Mouse (Mus musculus) heart, postnatal 4 days (tissue): Measurements from ENCODE around the gene Patj. TPM values are rescaled to one million over a fixed set of nuclear protein-coding genes. Genes with fewer than 3 reads are reported as not detected.
"Not testable (repeated sequence)": the region's sequence is repeated elsewhere in the genome, so short reads cannot be mapped to it uniquely, and the experiment has no call there.

Experiments used
- DNase-seq: peaks from one replicate; pipeline ENCODE4 v3.0.0; 2021
- total RNA-seq, 2 experiments: library from RNA; stranded (reverse); gene quantifications; 2 replicates each; pipeline ENCODE4 v1.2.3; 2021

Gene Patj
- total RNA-seq, 2 experiments from 2014 or later, result 22.8 to 24.7 TPM

DNA sequence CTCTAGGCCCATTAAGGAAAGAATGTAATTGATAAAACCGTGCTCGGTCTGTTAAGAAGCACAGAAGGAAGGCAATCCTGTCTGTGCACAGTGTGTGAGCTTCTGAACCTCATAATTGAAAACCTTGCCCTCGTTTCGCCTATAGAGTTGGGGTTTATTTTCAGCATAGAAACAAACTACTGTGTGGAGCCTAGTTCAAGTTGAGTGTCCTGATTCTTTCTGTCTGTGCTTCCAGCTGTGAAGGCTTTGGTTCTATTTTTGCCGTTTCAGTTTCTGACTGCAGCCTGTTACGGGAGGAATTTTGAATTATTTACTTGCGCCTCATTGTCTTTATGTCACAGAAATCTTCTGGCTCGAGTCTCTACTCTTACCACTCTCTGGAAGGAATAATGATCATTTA is 185.9 kb downstream of the Patj start:
- DNase-seq, result no peak

DNA sequence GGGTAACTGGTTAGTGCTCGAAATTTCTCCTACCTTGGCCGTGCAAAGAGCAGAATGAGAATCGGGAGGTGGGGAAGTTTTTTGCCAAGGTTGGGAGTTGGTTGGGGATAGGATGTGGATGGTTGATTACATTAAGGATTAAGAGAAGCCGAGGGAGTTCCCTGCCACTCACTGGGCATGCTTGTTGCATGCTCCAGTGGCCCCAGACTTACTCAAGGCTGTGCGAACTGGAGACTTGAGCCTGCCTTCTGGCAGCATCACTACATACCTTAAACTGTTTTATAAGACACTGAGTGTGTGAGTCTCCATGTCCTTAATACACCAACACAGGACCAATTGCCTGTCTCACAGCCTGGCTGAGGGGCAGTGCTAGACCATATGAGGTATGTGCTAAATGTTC is 188.4 kb downstream of the Patj start:
- no peak for DNase-seq

DNA sequence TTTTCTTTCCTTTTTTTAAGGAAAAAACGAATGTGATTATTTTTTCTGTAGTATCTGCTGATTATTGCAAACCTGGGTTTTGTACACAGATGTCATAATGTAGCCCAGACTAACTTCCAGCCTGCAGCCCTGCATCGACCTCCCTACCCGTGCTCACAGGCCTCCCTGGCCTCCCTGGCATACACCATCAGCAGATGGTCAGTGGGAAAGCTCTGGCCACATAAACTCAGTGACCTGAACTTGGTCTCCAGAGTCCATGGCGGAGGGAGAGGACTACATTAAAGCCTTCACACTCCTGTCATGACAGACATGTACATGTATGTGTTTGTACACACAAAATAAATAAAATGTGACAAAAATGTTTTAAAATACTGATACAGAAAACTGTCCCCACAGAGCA is 190.7 kb downstream of the Patj start:
- DNase-seq, result no peak

DNA sequence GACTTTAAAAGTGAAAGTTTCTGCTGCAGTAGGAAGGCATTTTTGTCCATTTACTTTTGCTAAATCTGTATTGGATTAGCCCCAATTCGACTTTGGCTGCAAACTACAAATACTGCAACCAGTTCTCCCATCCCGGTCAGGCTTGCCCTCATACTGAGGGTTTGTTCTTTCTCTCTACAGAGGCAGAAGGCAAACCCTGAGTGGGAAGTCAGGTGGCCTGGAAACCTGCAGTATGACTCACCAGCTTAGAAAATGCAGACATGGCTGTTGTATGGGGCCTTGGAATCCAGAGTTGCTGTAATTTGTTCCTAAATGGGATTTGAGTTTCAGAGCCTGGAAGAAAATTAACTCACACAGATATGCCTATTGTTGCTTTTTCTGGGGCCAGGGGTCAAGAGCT is 192.1 kb downstream of the Patj start:
- no peak for DNase-seq

DNA sequence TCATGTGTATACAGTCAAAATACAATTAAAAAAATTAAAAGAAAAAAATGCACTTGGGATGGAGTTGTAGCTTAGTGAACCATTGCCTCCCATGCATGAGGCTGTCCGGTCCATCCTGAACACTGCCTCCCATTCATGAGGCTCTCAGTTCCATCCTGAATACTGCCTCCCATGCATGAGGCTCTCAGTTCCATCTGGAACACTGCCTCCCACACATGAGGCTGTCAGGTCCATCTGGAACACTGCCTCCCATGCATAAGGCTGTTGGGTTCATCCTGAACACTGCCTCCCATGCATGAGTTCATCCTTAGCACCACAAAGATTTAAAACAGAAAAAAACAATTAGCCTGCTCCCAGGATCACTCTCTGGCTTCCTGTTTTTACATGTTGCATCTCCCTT is 198.4 kb downstream of the Patj start:
- no peak for DNase-seq

DNA sequence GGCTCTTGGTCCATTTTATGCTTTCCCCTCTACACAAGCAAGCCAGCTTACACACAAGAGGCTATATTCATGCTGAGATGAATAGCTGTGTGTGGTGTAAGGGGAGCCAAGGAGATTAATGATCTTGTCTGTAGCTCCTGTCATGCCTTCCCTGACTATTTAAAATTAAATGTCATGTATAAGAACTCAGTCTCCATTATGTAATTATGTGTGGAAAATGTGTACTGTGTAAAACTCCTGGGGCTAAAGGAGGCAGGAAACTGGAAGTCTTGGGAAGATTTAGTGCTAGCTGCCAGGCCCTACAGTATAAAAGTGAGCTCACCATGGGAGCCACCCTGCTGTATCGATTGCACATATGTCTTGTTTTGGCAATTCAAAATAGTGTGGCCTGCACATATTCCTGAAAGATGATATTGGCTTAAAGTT is 203.0 kb downstream of the Patj start:
- DNase-seq, result no peak

DNA sequence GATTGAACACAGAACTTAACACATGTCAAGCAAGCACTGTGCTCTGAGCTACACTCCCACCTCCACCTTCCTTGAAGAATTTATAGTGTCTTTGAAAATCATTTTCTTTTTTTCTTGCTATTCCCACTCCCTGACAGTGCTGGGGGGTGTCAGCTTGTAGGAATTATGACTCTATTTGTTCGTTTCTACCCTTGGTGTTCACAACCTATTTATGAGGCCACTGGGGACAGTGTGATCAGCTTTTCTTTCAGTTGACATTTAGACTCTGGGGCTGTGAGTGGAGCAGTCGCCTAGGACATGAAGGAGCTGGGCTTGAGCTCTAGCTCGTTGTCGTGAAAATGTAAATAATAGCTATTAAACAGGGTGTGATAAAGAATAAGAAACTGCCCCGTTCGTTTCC is 203.8 kb downstream of the Patj start:
- no peak for DNase-seq

DNA sequence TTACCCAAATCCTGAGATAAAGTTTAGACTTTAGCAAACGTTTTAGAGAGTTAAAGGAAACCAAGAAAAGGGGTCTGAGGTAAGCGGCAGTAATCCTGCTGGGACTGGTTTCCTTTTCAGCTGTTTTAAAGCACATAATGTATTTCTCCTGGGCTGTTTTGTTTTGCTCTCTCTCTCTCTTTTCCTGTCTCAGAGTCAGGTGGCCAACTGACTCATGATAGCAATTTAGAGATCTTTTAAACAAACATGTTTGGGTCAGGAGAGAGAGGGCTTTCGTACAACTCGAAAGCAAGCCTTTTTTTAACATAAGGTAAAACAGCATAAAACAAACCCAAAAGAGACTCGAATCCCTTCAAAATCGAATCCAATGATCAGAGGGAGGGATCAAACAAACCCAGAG is 207.5 kb downstream of the Patj start:
- no peak for DNase-seq

DNA sequence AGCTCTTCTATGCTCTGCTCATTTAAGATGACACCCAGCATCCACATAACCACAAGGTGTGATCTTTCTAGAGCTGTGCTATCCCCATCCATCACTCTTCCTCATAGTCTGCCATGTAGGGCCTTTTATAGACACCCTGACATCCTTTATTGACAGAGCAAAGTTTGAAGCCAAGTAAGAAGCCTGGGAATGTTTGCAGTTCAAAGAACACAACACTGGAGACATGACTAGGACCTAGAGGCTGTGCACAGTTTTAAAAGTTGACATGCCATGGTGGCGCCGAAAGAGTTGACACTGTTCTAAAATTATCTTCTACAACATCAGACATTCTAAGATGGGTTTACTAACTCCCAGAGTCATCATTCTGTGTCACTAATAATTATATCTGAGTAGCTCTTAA is 214.9 kb downstream of the Patj start:
- DNase-seq, result no peak

DNA sequence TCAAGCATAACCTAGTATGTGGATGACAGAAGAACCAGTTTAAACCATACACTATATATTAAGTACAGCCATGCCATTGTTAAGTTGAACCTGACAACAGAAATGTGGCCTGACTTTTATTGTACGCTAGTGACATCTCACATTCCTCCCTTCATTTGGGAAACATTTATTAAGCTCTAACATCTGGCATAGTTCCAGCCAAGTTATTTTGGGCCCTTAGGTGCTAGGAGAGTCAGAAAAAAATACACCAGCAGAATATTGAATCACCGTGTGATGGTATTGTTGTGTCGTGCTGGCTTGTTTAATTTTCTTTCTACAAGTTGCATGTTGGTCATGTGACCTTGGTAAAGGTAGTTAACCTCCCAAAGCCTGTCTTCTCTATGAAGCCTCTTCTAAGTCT is 218.8 kb downstream of the Patj start:
- DNase-seq, result no peak

DNA sequence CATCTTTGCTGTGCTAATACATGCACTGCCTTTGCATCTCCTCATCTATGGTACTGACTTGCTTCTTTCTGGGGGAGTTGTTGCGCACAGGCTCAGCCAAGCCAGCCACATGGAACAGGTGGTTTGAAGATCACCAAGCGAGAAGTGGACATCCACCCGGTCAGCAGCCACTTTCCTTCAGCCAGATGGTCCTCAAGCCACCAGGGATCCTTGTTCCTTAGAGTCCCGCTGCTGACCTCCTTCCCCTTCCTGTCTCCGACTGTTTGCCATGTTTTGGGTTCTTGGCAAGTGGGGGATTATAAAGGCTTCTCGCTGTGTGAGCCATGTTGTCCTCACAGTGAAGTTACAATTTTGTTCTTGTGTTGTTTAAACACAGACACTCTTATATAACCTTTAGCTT is 223.6 kb downstream of the Patj start:
- DNase-seq, result no peak

DNA sequence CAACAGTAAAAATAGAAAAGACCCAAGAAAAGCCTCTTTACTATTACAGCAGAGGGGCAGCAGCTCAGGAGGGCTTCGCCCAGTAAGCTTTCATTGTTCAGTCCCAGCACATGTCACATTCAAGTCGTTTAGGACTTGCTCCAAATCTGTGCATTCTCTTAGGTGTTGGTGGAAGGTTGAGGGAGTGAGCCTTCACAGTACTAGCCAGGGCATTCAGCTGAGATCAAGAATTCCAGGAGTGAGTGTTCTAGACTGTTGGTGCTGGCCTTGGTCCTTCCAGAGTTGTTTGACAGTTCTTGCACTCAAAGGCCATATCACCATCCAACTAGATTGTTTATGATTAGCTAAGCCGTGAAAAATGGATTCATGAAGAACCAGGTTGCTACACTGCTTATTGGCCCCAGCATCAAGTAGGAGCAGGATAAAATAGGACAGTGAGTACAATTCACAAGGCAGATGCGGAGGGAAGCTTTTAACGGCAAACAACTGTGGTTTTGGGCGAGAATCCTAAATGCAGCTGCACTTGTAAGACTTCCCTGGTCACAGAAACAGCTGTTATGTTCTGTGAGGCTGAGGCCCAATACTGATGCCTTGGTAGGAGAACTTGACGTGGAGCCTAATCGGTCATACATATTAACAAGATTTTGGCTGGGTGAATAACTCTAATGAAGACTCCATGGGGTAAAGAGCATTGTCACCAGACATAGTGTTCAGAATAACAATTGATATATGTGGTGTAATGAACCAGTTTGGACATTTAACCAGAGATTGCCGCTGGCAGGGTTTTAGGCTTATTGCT is 225.6 kb downstream of the Patj start:
- DNase-seq, result no peak

DNA sequence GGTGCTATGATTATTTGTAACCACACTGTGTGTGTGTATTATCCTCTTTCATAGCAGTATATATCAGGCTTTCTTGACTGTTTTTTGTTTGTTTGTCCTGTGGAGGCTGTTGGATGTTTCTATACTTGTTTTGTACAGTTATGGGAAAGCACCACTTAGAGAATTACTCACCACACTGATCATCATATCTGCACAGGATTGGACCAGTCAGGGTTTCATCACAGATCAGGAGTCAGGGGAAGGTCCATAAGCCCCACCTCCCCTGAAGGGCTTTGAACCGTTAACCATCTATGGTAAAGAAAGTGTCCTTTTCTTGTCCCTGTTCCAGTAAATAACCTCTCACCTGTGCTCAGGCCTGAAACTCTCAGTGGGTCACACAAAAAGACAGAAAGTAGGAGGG is 226.6 kb downstream of the Patj start:
- DNase-seq, result no peak

DNA sequence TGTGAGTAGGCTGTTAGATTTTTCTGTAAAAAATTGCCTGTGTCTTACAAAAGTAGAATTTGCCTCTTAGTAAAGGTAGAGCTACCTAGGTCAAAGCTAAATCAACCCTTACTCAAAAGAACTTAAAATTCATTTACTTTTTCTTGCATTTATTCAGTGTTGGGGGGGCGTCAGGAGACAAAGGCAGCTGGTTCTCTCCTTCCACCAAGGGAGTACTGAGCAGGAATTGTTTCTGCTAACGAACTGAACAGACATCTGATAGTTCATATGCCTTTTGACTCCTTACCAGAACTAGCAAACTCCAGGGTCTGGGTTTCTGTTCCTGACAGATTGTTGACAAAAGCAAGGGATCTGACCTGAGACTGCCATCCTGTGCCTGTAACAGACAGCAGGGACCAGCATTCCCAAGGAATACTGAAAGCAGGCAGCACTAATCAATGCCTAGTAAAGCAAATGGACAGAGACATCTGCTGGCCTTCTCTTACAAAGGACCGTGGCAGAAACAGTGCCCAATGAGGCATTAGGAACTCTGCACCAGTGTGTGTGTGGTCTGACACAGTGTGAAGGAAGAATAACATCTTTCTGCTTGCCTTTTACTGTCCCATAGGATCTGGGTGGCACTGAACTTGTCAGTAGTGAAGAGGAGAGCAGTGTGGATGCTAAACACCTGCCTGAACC is 227.6 kb downstream of the Patj start:
- DNase-seq, result no peak

DNA sequence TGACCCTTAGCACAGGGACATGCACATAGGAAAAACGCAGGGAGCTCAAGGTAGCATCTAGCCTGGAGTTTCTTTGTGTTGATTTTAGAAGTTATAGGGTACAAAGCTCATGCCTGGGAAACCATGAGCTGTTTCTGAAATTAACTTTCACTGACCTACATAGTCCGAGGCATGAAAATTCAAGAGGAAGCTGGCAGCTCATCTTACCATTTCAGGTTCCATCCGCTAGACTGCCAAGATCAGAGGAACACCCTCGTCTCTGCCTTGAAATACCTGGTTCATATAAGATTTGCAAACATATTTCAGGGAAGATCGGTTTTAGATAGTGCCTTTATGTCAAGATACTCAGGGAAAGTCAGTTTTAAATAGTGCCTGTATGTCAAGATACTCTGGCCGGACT is 232.7 kb downstream of the Patj start:
- DNase-seq, result no peak

DNA sequence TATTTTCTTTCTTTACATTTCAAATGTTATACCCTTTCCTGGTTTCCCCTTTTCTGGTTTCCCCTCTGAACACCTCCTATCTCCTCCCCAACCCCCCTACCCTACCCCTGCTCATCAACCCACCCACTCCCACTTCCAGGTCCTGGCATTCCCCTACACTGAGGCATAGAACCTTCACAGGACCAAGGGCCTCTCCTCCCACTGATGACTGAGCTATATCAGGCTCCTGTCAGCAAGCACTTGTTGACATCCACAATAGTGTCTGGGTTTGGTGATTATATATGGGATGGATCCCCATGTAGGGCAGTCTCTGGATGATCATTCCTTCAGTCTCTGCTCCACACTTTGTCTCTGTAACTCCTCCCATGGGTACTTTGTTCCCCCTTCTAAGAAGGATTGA is 233.6 kb downstream of the Patj start:
- DNase-seq, result not testable (repeated sequence)

DNA sequence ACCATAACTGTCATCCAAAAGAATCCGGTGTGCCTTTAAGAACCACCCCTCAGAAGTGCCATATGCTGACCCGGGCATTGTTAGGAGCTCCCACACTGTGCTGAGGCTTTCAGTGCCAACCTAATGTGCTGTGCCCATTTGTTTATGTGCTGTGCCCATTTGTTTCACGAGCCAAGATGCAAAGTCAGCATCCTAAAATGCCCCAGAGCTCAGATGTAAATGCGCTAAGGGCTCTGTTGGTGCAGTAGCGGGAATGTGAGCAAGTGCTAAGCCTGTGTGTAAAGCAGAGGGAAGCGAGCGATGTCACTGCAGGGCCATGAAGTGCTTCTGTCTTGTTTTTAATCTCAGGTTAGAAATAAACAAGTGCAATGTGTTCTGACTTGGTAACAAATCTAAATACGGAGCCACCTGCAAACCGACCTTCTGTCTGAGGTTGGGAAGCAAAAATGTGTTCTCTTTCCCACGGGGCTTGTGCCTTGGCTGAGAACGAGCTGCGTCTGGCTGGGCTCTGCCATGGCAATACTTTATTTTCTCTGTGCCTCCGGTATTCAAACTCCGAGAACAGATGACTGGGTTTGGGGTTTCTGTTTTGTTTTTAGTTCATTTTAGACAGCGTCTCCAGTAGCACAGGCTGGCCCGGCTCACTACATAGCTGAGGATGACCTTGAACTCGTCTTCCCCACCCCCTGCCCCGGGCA is 239.7 kb downstream of the Patj start:
- no peak for DNase-seq

DNA sequence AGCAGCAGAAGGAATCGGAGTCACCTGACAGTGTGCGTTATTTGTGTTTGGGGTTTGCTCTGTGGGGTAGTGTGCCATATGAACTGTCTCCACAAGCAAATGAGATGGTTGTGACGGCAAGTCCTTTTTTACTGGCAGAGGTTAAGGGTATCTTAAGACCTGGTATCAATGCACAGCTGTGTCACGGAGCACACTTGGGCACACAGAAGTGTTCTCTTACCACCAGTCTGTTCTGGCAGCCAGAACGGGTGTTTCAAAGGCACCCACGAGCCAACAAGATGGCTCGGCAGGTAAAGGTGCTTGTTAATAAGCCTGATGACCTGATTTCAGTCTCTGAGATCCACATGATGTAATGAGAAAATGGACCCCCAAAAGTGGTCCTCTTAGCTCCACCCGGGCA is 243.1 kb downstream of the Patj start:
- no peak for DNase-seq

DNA sequence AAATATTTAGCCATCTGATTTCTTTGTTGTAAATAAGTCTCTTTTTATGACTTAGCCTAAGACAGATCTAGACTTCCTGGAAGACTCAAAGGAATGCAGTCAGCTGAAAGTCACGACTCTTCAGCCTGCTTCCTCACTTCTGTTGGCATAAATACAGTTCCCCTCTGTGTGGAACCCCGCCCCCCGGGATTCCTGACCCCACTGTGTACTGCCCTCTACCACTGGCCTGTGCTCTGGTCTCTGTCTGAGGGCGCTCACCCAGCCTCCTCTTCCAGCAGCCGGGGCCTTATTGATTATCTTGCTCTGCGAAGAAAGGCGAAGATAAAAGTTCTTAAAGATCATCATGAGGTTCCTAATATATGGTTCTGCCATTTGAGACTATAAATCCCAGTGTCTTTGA is 258.1 kb downstream of the Patj start:
- DNase-seq, result no peak

DNA sequence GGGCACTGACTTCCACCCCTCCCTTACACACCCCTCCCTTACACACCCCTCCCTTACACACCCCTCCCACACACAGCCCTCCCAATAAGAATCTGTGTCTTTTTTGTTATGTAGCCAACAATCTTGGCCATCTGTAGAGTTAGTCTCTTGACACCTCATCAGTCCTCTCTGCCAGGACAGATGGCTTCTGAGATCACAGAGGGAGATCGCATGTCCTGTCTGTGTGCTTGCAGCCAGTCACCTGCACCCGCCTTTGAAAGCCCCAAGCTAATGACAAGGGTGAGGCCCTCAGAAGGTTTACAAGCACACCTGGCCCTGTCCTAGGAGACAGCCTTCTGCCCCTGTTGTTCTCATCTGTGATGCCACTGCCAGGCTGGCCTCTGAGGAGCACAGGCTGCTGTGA is 258.8 kb downstream of the Patj start:
- no peak for DNase-seq

DNA sequence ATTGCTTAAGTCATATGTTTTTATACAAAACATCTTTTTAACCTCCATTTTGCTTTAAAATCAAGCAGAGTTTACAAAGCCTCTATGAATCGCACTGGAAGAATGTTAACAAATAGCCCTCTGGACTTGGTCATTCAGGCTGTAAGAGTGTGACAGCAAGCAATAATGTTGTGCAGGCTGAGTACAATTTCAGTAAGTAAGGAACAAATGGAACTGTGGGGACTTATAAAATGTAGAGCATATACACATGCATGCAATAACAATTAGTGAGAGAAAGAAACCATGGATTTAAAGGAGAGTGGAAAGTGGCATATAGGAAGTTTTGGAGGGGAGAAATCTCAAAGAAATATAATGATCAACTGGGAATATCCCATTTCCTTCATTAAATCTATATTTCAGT is 261.2 kb downstream of the Patj start:
- no peak for DNase-seq

DNA sequence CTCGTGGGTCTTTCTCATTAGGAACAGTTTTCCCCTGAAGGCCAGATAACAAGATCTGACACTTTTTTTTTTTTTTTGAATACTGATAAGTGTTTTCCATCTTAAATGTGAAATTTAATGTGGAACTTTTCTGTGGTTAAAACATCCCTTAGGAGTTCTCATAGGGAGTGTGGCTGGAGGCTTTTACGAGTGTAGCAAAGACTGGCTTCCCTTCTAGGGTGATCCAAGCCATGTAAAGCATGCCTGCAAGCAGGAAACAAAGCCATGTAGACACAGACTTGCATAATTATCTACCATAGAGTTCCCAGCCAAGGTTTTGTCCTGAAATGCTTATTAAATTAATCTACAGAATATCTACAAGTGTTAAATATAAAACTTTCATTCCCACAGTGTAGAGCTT is 263.4 kb downstream of the Patj start:
- DNase-seq, result no peak

DNA sequence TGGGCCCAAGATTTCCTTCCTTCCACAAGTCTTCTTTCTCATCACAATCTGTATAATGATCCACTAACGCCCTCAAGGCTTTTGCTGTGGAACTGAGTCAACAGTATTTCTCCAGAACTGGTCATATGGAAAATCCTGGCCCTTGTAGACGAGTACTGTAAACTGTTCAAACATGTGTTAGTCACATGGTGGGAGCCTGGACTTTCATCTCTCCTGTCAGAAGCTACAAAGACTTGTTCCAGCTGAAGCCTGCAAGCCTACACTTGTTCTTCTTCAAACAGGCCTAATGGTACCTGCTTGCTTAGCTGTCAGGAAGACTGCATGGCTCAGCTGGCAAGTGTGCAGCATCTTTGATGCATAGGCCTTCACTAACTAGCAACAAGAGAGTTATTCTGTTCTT is 264.9 kb downstream of the Patj start:
- no peak for DNase-seq

DNA sequence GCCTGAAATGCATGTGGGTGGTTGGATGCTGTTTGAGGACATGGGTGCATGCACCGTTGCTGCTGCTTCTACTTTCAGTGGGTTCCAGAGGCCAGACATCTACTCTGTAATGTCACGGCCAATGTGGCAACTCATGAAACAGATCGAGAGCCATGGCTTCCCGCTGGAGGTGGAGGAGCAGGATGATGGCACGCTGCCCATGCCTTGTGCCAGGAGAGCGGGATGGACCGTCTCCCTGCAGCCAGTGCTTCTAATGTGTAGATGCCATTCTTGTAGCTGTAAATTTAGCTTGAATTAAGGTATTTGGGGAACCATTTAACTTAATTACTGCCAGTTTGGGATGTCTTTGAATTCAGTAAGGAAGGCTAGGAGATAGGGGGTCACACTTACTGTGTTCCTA is 270.3 kb downstream of the Patj start:
- DNase-seq, result no peak
